Mouse (Mus musculus): ENCODE measurements at regions not wholly inside any gene's neighbourhood (a gene's known extent, or its start where the extent isn't known, plus 50 kb on each side); places are given as distances from the start of the nearest gene placed in this dataset.

DNA sequence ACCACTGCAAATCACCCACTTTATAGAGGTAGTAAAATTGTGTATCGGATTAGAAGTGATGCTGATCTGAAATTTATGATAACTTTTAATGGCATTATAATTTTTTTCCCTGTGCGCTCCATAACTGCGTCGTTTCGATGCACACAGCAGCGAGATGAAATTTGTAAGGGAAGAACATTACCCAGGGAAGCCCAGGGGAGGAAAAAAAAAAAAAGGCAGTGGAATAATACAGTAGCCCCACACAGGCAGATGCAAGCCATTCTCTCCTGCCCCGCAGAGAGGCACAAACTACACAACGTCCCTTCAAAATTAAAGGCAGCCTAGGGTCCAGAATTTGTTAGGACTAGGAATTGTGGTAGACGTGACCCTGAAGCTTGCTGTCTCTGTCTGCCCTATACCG lies 234.2 kb downstream of the Il20rb start:
- DNase-seq (ENCODE audit: low read depth), result no peak

All from c-Kit-positive CD71-negative TER-119-negative erythroid progenitor cells, embryonic 14.5 days (primary cell).